Mouse (Mus musculus): ENCODE data around the gene Slc22a13. TPM values are rescaled to one million over a fixed set of nuclear protein-coding genes. Genes with fewer than 3 reads are reported as not detected.

Gene Slc22a13
- total and polyA plus RNA-seq, 2 experiments from 2014 or later = not detected

GRCm38 (mm10) chr9:119167608-119168007, 41.3 kb downstream of the Slc22a13 start:
- 87% methylated on average over 2 of the region's 2 CpGs for WGBS

GRCm38 (mm10) chr9:119165548-119165947, 43.4 kb downstream of the Slc22a13 start:
- ATAC-seq (ENCODE audit: insufficient read depth, low read depth) (no peak), DNase-seq (ENCODE audit: low spot score) (no peak)
- Histone ChIP-seq H3K4me2 (ENCODE audit: low read depth, low read length) (no peak overlapping the region), H3K9me3 (replicated peaks; ENCODE audit: control insufficient read depth, low read length) (no peaks in the 10 kb centered on the region), H3K4me1 (ENCODE audit: control insufficient read depth, insufficient read depth) (no peaks in the 10 kb centered on the region), H3K27ac (ENCODE audit: low read depth) (no peak overlapping the region), H3K36me3 (replicated peaks; ENCODE audit: control insufficient read depth, insufficient read depth, low read length) (no peaks in the 10 kb centered on the region), H3K4me3 (ENCODE audit: low read depth, low read length) (no peak overlapping the region), H3K27me3 (ENCODE audit: control insufficient read depth, insufficient read depth, low read length) (no peaks in the 10 kb centered on the region), H3K9ac (replicated peaks; ENCODE audit: low read depth, low read length) (no peak overlapping the region)
- no peak for TF ChIP-seq EP300 (IDR thresholded peaks at IDR 0.05; ENCODE audit: low read depth)
- TF ChIP-seq CTCF (IDR thresholded peaks at IDR 0.05; ENCODE audit: low read depth) = no peak
- 73% methylated on average over 6 of the region's 6 CpGs for WGBS

More at GRCm38 (mm10) chr9:119167608-119168007, 41.3 kb downstream of the Slc22a13 start:
- no peak overlapping the region for H3K9ac ChIP-seq (replicated peaks; ENCODE audit: low read depth, low read length)
- H3K4me2 ChIP-seq (ENCODE audit: low read depth, low read length) = no peak overlapping the region
- ATAC-seq (ENCODE audit: insufficient read depth, low read depth) = no peak
- no peaks in the 10 kb centered on the region for H3K27me3 ChIP-seq (ENCODE audit: control insufficient read depth, insufficient read depth, low read length)
- H3K36me3 ChIP-seq (replicated peaks; ENCODE audit: control insufficient read depth, insufficient read depth, low read length) = no peaks in the 10 kb centered on the region
- no peak for DNase-seq (ENCODE audit: low spot score)
- H3K27ac ChIP-seq (ENCODE audit: low read depth) = no peak overlapping the region
- no peaks in the 10 kb centered on the region for H3K9me3 ChIP-seq (replicated peaks; ENCODE audit: control insufficient read depth, low read length)
- no peak overlapping the region for H3K4me3 ChIP-seq (ENCODE audit: low read depth, low read length)
- H3K4me1 ChIP-seq (ENCODE audit: control insufficient read depth, insufficient read depth) = no peaks in the 10 kb centered on the region
- no peak for TF ChIP-seq EP300 (IDR thresholded peaks at IDR 0.05; ENCODE audit: low read depth)
- no peak for TF ChIP-seq CTCF (IDR thresholded peaks at IDR 0.05; ENCODE audit: low read depth)

GRCm38 (mm10) chr9:119164743-119165142, 44.2 kb downstream of the Slc22a13 start:
- Histone ChIP-seq H3K36me3 (replicated peaks; ENCODE audit: control insufficient read depth, insufficient read depth, low read length) (no peaks in the 10 kb centered on the region), H3K27ac (ENCODE audit: low read depth) (no peak overlapping the region), H3K4me3 (ENCODE audit: low read depth, low read length) (no peak overlapping the region), H3K4me2 (ENCODE audit: low read depth, low read length) (no peak overlapping the region), H3K4me1 (ENCODE audit: control insufficient read depth, insufficient read depth) (no peaks in the 10 kb centered on the region), H3K9ac (replicated peaks; ENCODE audit: low read depth, low read length) (no peak overlapping the region), H3K27me3 (ENCODE audit: control insufficient read depth, insufficient read depth, low read length) (no peaks in the 10 kb centered on the region), H3K9me3 (replicated peaks; ENCODE audit: control insufficient read depth, low read length) (no peaks in the 10 kb centered on the region)
- TF ChIP-seq EP300 (IDR thresholded peaks at IDR 0.05; ENCODE audit: low read depth) = no peak
- TF ChIP-seq CTCF (IDR thresholded peaks at IDR 0.05; ENCODE audit: low read depth) = no peak
- ATAC-seq (ENCODE audit: insufficient read depth, low read depth) (no peak), DNase-seq (ENCODE audit: low spot score) (no peak)
- WGBS = 73% methylated on average over 7 of the region's 7 CpGs

GRCm38 (mm10) chr9:119160689-119161088, 48.2 kb downstream of the Slc22a13 start:
- Histone ChIP-seq H3K4me3 (ENCODE audit: low read depth, low read length) (no peak overlapping the region), H3K27me3 (ENCODE audit: control insufficient read depth, insufficient read depth, low read length) (peaks cover 20% of the 10 kb centered on the region), H3K36me3 (replicated peaks; ENCODE audit: control insufficient read depth, insufficient read depth, low read length) (no peaks in the 10 kb centered on the region), H3K27ac (ENCODE audit: low read depth) (no peak overlapping the region), H3K4me1 (ENCODE audit: control insufficient read depth, insufficient read depth) (0 out of 2 replicates have a peak, but pooled peaks cover 3% of the 10 kb centered on the region), H3K9me3 (replicated peaks; ENCODE audit: control insufficient read depth, low read length) (no peaks in the 10 kb centered on the region), H3K4me2 (ENCODE audit: low read depth, low read length) (no peak overlapping the region), H3K9ac (replicated peaks; ENCODE audit: low read depth, low read length) (no peak overlapping the region)
- ATAC-seq (ENCODE audit: insufficient read depth, low read depth) = no peak
- no peak for DNase-seq (ENCODE audit: low spot score)
- TF ChIP-seq EP300 (IDR thresholded peaks at IDR 0.05; ENCODE audit: low read depth) (no peak), CTCF (IDR thresholded peaks at IDR 0.05; ENCODE audit: low read depth) (no peak)
- 85% methylated on average over 3 of the region's 3 CpGs for WGBS

- no peak for DNase-seq (ENCODE audit: low spot score)
- Histone ChIP-seq H3K9me3 (replicated peaks; ENCODE audit: control insufficient read depth, low read length) (no peaks in the 10 kb centered on the region), H3K4me3 (ENCODE audit: low read depth, low read length) (no peak within 1 kb of the TSS), H3K36me3 (replicated peaks; ENCODE audit: control insufficient read depth, insufficient read depth, low read length) (no peaks in the 10 kb centered on the region), H3K4me1 (ENCODE audit: control insufficient read depth, insufficient read depth) (0 out of 2 replicates have a peak, but pooled peaks cover 3% of the 10 kb centered on the region), H3K27ac (ENCODE audit: low read depth) (no peak within 1 kb of the TSS), H3K9ac (replicated peaks; ENCODE audit: low read depth, low read length) (no peak within 1 kb of the TSS), H3K27me3 (ENCODE audit: control insufficient read depth, insufficient read depth, low read length) (peaks cover 30% of the 10 kb centered on the region), H3K4me2 (ENCODE audit: low read depth, low read length) (no peak within 1 kb of the TSS)
- no peak for TF ChIP-seq CTCF (IDR thresholded peaks at IDR 0.05; ENCODE audit: low read depth)
- TF ChIP-seq EP300 (IDR thresholded peaks at IDR 0.05; ENCODE audit: low read depth) = no peak
- WGBS = 39% methylated on average over 4 of the region's 4 CpGs
- ATAC-seq (ENCODE audit: insufficient read depth, low read depth) = no peak
These were observed 50.0 kb downstream of the Slc22a13 start, which contains the start of gene Gm47289 for GRCm38 (mm10) chr9:119158861-119159260. Gene Gm47289, plus strand, starts transcription at chr9:119159161.

Measured in heart, postnatal 0 days (tissue).